Mouse (Mus musculus) heart, embryonic 16.5 days (tissue): ENCODE measurements around the gene Git1. TPM values are rescaled to one million over a fixed set of nuclear protein-coding genes. Genes with fewer than 3 reads are reported as not detected.

Source experiments
- polyA plus RNA-seq: library from polyadenylated mRNA; unstranded; fragments of >200 nt; fragmentation: Nextera tagmentation; extraction: Ambion mirVana; gene quantifications from 2 replicates; pipeline ENCODE4 v1.2.1, GENCODE M21; 2015

The Git1 gene
- polyA plus RNA-seq, 1 experiment from 2014 or later: 7.7 TPM

Other genes with a start within 250 kb of the Git1 start
- 42.5 and 47.4 TPM in 2 replicates for gene Coro6, start 31.2 kb upstream of the Git1 start, polyA plus RNA-seq
- 2.0 and 3.7 TPM in 2 replicates for gene Ankrd13b, start 3.9 kb upstream of the Git1 start, polyA plus RNA-seq
- 3.2 TPM in 2 replicates for gene Abhd15, start 21.6 kb downstream of the Git1 start, polyA plus RNA-seq
- gene Trp53i13, start 22.4 kb downstream of the Git1 start, polyA plus RNA-seq: 24.7 and 29.5 TPM in 2 replicates
- 0.22 and 0.26 TPM in 2 replicates for gene Gm10392, start 25.6 kb downstream of the Git1 start, polyA plus RNA-seq
- gene Taok1, start 114.3 kb downstream of the Git1 start, polyA plus RNA-seq: 10.1 and 12.0 TPM in 2 replicates
- 2.9 and 3.5 TPM in 2 replicates for gene Nufip2, start 192.6 kb downstream of the Git1 start, polyA plus RNA-seq
- not detected in 2 replicates for gene Cryba1, start 231.7 kb downstream of the Git1 start, polyA plus RNA-seq